Mouse (Mus musculus) midbrain, embryonic 13.5 days (tissue): Measurements from ENCODE around the gene Fev. TPM values are rescaled to one million over a fixed set of nuclear protein-coding genes. Genes with fewer than 3 reads are reported as not detected.

Experiments used
- ATAC-seq: fragments of 200-750 bp; cut with Nextera tagmentation; 2 replicates; pipeline ENCODE4 v1.8.0; 2017; ENCODE audit warnings: mild to moderate bottlenecking, moderate TSS enrichment, moderate library complexity
- H3K27ac ChIP-seq: fragments of 300-500 bp; sonication (generic); 2 replicates; pipeline ENCODE4 v1.5.1; 2015; ENCODE audit warnings: inconsistent platforms, mild to moderate bottlenecking, moderate library complexity
- H3K27me3 ChIP-seq: fragments of 300-500 bp; sonication (generic); 2 replicates; pipeline ENCODE4 v1.6.1; 2015; ENCODE audit warnings: mild to moderate bottlenecking, inconsistent platforms
- H3K36me3 ChIP-seq: fragments of 300-500 bp; sonication (generic); 2 replicates; pipeline ENCODE4 v1.6.1; 2015; ENCODE audit warnings: mild to moderate bottlenecking, inconsistent platforms
- H3K4me1 ChIP-seq: fragments of 300-500 bp; sonication (generic); replicated peaks from 2 replicates; pipeline ENCODE4 v1.6.1; 2015; ENCODE audit warnings: inconsistent platforms
- H3K4me2 ChIP-seq: fragments of 300-500 bp; sonication (generic); replicated peaks from 2 replicates; pipeline ENCODE4 v1.6.1; 2015; ENCODE audit warnings: moderate library complexity, mild to moderate bottlenecking, inconsistent platforms
- H3K4me3 ChIP-seq: fragments of 300-500 bp; sonication (generic); replicated peaks from 2 replicates; pipeline ENCODE4 v1.5.1; 2015; ENCODE audit warnings: mild to moderate bottlenecking, inconsistent platforms
- H3K9ac ChIP-seq: fragments of 300-500 bp; sonication (generic); replicated peaks from 2 replicates; pipeline ENCODE4 v1.6.1; 2015; ENCODE audit warnings: mild to moderate bottlenecking, inconsistent platforms
- H3K9me3 ChIP-seq: fragments of 300-500 bp; sonication (generic); 2 replicates; pipeline ENCODE4 v1.6.1; 2016; ENCODE audit warnings: mild to moderate bottlenecking, inconsistent platforms
- WGBS: fragments of 180-500 bp; shearing (Covaris S2); methylation state at CpG from one replicate; pipeline ENCODE4 v1.1.7; 2015; 5-methylcytosine and 5-hydroxymethylcytosine counted together
- microRNA counts: library from miRNA; unstranded; fragments of <30 nt; microRNA quantifications from one replicate; lab custom pipeline; 2016
- microRNA-seq: library from miRNA; unstranded; fragments of <30 nt; microRNA quantifications from one replicate; pipeline ENCODE4, GENCODE M21; 2016
- polyA plus RNA-seq: library from polyadenylated mRNA; unstranded; fragments of >200 nt; fragmentation: Nextera tagmentation; extraction: Ambion mirVana; gene quantifications from 2 replicates; pipeline ENCODE4 v1.2.1, GENCODE M21; 2015

The Fev gene
- polyA plus RNA-seq, 1 experiment from 2014 or later, result 5.1 TPM

DNA sequence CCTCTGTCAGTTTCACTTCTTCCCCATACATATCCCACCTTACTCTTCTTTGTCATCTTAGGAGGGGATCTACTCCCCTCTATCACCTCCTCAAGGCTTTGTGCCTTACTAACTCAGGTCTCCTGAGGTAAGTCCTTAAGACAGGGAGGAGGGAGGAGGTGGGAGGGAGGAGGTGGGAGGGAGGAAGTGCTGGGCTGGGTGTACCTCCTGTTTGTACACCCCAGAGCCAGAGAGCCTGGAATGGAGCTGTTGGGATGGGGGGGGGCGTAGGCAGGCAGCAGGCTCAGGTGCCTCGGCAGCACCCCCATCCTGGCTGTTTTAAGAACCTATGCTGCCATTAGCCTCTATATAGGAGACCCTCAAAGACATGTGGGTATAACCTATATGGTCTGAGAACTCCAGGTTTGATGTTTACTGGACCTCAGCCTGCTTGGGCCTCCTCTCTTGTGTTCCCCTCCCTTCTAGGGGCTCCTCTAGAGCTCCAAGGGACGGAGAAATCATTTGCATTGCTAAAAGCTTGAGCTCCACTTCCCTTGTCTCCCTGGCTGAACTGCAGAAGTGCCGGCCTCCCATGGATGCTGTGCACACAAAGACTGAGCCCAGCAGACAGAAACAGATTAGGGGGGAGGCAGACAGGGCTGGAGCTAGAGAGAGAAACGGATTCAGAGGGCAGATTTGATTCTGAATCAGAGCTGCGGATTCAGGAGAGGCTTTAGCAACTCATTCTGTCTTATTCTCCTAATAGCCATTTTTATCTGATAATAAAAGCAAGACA lies 34.0 kb downstream of the Fev start:
- no peak overlapping the region for H3K4me3 ChIP-seq
- peak overlapping the region; percentile 84 for H3K27ac ChIP-seq
- peak overlapping the region; percentile 20; the same call in 1 of the 2 replicates for H3K4me2 ChIP-seq
- ATAC-seq, result peak; percentile 25; the same call in 1 of the 2 replicates
- H3K27me3 ChIP-seq, result no peaks in the 10 kb centered on the region
- H3K36me3 ChIP-seq, result no peaks in the 10 kb centered on the region
- H3K9me3 ChIP-seq, result no peaks in the 10 kb centered on the region
- 13% methylated on average over 6 of the region's 6 CpGs for WGBS
- peaks cover 43% of the 10 kb centered on the region for H3K4me1 ChIP-seq
- peak overlapping the region; percentile 41; the same call in 1 of the 2 replicates for H3K9ac ChIP-seq

DNA sequence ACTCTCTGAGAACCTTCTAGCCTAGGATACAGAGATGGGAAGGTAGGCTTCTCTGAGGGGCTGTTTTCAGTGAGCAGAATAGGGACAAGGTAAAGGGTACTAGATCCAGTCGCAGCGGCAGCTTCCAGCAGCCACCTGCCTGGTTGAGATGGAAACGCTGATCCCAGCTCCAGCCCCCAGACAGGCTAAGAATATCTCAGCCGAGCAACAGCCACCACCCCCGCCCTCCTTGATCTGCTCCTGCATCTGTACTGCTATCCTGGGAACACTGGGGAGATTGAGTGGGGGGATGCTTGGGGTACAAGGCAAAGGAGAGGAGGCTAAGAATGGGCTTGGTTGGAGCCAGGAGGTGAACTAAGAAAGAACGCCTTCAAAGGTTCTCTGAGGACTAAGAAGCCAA lies 35.0 kb downstream of the Fev start:
- Histone ChIP-seq H3K9me3 (no peaks in the 10 kb centered on the region), H3K4me3 (no peak overlapping the region), H3K4me1 (peaks cover 41% of the 10 kb centered on the region), H3K27me3 (no peaks in the 10 kb centered on the region), H3K9ac (no peak overlapping the region), H3K27ac (peak overlapping the region; percentile 84; the same call in 1 of the 2 replicates), H3K4me2 (no peak overlapping the region), H3K36me3 (no peaks in the 10 kb centered on the region)
- no peak for ATAC-seq
- 23% methylated on average over 6 of the region's 6 CpGs for WGBS

DNA sequence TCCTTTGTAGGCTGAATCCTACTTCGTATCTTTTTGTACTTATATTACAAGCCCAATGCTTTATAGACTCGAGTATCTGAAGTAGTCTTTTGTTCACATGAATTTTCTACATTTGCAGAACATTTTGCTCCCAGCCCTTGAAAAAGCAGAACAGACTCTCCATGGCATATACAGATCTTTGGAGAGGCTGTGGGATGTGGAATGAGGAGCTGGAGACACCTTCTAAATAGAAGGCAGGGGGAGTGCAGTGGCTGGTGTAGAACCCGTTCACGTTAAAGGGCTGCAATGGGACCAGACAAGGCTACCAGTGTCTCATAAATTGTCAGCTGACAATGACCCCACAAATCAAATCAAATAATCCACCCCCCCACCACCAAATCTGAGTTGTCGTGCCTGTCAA lies 36.3 kb downstream of the Fev start:
- 51% methylated on average over 5 of the region's 5 CpGs for WGBS
- H3K4me2 ChIP-seq, result no peak overlapping the region
- peaks cover 35% of the 10 kb centered on the region for H3K4me1 ChIP-seq
- H3K36me3 ChIP-seq, result no peaks in the 10 kb centered on the region
- H3K27me3 ChIP-seq, result no peaks in the 10 kb centered on the region
- H3K9me3 ChIP-seq, result no peaks in the 10 kb centered on the region
- no peak overlapping the region for H3K27ac ChIP-seq
- no peak overlapping the region for H3K4me3 ChIP-seq
- no peak overlapping the region for H3K9ac ChIP-seq
- no peak for ATAC-seq

DNA sequence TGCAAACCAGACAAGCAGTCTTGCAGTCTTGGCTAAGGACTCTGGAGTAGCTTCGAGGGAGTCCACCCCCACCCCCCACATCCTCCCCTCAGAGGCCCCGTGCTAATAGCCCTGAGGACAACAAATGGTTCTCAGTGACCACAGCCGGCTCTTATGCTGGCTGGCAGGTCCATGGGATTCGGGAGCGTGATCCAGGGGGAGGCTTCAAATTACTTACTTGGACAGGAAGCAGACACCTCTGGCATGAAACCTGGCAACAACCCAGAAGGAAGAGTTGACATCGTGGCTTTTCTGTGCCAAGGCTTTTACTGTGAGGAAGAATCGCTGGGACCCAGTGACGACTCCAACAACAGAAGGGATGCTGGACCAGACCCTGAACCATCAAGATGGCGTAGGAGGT lies 38.9 kb downstream of the Fev start:
- H3K4me3 ChIP-seq, result no peak overlapping the region
- 65% methylated on average over 9 of the region's 9 CpGs for WGBS
- H3K9me3 ChIP-seq, result no peaks in the 10 kb centered on the region
- peaks cover 14% of the 10 kb centered on the region for H3K4me1 ChIP-seq
- peaks cover 5% of the 10 kb centered on the region; the same call in 1 of the 2 replicates for H3K27me3 ChIP-seq
- no peaks in the 10 kb centered on the region for H3K36me3 ChIP-seq
- H3K9ac ChIP-seq, result no peak overlapping the region
- no peak overlapping the region for H3K27ac ChIP-seq
- no peak overlapping the region for H3K4me2 ChIP-seq
- no peak for ATAC-seq

DNA sequence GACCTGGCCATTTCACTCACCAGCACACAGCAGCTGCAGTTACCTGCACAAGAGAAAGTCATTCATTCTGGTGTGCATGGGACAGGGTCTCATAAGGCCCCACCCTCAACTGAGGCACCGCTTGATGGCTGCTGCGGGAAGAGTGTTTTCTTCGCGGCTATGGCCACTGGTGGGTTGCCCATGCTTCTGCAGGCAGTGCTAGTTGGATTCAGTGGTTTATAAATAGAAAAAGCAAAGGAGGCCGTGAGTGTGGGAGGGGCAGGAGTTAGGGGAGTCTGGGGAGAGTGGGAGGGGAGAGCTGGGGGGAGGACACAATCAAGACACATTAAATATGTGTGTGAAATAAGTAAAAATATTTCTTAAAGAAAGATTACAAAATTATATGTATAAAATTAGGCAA lies 42.1 kb downstream of the Fev start:
- WGBS, result 84% methylated on average over 5 of the region's 5 CpGs
- Histone ChIP-seq H3K4me2 (no peak overlapping the region), H3K9me3 (no peaks in the 10 kb centered on the region), H3K4me3 (no peak overlapping the region), H3K36me3 (no peaks in the 10 kb centered on the region), H3K27ac (no peak overlapping the region), H3K27me3 (peaks cover 5% of the 10 kb centered on the region; the same call in 1 of the 2 replicates), H3K4me1 (no peaks in the 10 kb centered on the region), H3K9ac (no peak overlapping the region)
- ATAC-seq, result no peak

DNA sequence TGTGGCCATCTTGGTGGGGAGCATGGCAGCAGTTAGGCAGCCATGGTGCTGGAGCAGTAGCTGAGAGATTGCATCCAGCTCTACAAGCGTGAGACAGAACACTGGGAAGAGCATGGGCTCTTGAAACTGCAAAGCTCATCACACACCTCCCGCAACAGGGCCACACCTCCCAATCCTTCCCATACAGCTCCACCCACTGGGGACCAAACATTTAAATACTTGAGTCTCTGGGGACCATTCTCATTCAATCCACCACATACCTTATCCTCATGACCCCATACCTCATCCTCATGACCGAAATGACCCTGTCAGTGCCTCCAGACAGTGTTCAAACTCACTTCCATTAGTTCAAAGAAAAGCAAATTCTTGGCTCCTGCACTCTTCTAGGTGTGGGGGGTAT lies 52.0 kb downstream of the Fev start:
- H3K4me1 ChIP-seq, result no peaks in the 10 kb centered on the region
- WGBS, result 84% methylated on average over 3 of the region's 3 CpGs
- H3K4me3 ChIP-seq, result no peak overlapping the region
- H3K27ac ChIP-seq, result no peak overlapping the region
- no peak overlapping the region for H3K4me2 ChIP-seq
- no peak for ATAC-seq
- H3K9me3 ChIP-seq, result no peaks in the 10 kb centered on the region
- no peak overlapping the region for H3K9ac ChIP-seq
- no peaks in the 10 kb centered on the region for H3K27me3 ChIP-seq
- no peaks in the 10 kb centered on the region for H3K36me3 ChIP-seq

MicroRNAs within 50 kb of the gene (microRNA counts, 519-probe panel; counts per million panel counts)
- microRNA mmu-miR-375 (lab: Ali Mortazavi, UCI), result 110 counts per million, percentile 56 among the panel's probes with 10 or more counts

Small RNA genes lying within 50 kb of the gene (microRNA-seq; reads per million reads assigned to microRNA genes)
- gene Mir375, result 550 reads per million, percentile 73 among the genes with 10 or more reads in this experiment

Other genes with a start within 250 kb of the Fev start
- 16.0 and 18.2 TPM in 2 replicates for gene Ttll4, start 223.7 kb downstream of the Fev start, polyA plus RNA-seq
- 2.9 and 3.3 TPM in 2 replicates for gene Cyp27a1, start 171.8 kb downstream of the Fev start, polyA plus RNA-seq
- gene Prkag3, start 136.2 kb downstream of the Fev start, polyA plus RNA-seq, result 0.08 TPM in 1 of 2 replicates, not detected in the other
- 2.4 and 2.5 TPM in 2 replicates for gene Wnt6, start 113.5 kb downstream of the Fev start, polyA plus RNA-seq
- 0.35 and 0.45 TPM in 2 replicates for gene Wnt10a, start 93.9 kb downstream of the Fev start, polyA plus RNA-seq
- gene Cdk5r2, start 30.5 kb downstream of the Fev start, polyA plus RNA-seq, result 4.8 and 7.1 TPM in 2 replicates
- gene Cryba2, start 7.7 kb upstream of the Fev start, polyA plus RNA-seq, result 0.64 and 1.9 TPM in 2 replicates
- 0.24 and 0.42 TPM in 2 replicates for gene Cfap65, start 50.2 kb upstream of the Fev start, polyA plus RNA-seq
- 0.13 and 0.26 TPM in 2 replicates for gene Ihh, start 66.3 kb upstream of the Fev start, polyA plus RNA-seq
- gene Nhej1, start 239.8 kb upstream of the Fev start, polyA plus RNA-seq, result 8.6 and 8.7 TPM in 2 replicates
- gene Slc23a3, start 248.5 kb upstream of the Fev start, polyA plus RNA-seq, result not detected in 2 replicates